Mouse (Mus musculus) spleen, postnatal 4 days (tissue): Measurements from ENCODE around the gene Denr.
A peak's percentile ranks its signal among the peaks of the same experiment; 100 is the strongest.

Experiments
- DNase-seq, 2 experiments: peaks; one replicate each; pipeline ENCODE4 v3.0.0; 2022; ENCODE audit warnings: low spot score in 2 of 2

The Denr gene

DNA sequence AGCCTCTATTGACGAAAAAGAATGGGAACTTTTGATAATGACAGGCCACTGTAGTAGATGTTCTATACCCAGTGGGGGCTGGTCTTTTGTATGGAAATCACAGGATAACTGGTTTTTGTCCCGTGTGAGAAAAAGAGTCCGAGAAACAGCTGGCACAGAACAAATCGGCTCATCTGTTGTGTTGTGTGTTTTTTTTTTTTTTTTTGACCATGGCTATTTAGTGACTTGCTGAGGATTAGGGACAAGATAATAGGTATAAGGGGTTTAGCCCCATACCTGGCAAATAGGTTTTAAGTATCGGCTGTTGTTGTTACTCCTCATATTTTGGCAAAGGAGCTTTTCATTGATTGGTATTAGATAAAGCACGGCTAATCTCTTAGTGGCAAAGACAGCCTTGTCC is 65.5 kb downstream of the Denr start:
- DNase-seq, result no peak

DNA sequence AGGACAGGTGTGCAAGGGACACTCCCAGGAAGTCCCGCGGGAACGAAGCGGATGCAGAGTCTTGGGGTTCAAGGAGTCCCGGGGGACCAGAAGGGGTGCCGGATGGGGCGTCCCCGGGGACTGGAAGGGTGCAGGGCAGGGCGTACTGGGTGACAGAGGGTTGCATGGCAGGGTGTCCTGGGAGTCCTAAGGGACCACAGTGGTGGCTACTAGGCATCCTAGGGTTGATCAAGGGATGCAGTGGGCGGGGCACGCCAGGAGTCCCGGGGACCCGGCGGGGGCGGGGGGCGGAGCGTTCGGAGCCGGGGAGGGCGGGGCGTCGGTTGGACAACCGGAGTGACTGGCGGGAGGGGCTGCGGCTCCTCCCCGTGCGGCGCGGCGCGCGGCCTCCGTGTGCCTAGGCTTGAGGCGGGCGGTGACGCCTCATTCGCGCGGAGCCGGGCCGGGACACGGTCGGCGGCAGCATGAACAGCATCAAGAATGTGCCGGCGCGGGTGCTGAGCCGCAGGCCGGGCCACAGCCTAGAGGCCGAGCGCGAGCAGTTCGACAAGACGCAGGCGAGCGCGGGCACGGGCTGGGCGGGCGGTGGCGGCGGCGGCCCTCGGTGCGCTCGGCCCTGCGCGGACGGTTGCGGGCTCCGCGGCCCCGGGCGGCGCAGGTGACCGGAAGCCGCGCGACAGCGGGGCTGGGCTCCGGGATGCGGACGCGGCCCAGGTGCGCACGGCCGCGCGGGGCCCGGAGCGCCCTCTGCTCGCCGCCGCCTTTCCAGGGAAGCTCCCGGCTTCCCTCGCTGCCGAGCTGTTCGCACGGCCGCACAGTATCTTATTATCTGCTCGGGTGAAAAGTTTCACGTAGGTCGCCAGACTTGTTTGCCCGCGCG is 66.6 kb downstream of the Denr start, which contains the start of gene Hip1r:
Gene Hip1r, plus strand, starts transcription at position 330 of the 880 bp plus-strand sequence.
- peak; percentile 85 to 92 for DNase-seq

DNA sequence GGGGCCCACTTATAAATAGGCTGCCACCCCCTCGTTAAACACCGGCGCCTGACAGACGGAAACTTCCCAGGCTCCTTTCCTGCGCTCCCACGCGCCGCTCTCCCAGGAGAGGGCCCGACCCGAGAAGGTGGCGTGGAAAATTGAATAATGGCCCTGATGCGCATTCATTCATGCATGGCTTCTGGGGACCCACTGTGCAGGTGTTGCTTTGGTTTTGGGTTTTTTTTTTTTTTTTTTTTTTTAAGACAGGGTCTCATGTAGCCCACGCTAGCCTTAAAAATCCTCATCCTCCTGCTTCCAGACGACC is 67.2 kb downstream of the Denr start:
- no peak for DNase-seq

DNA sequence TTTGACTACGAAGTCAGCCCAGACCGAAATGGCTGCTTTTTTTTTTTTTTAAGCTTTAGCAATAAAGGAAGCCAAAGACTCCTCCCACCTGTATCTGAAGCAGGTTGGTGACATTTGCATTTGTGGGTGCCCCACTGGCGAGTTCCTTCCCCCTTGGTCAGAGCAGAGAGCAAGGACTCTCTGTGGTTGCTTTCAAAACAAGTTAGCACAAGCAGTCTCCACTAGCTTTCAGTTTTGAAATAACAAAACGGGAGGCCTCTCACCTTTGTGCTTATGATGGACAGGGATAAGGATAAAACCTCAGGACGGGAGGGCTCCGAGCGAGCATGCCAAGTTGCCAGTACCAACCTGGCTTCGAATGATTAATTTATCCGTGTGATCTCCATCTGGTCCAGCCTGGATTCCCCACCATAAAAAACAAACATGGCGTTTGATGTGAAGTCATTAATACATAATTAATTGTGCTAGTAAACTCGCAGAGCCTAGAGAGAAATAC is 67.7 kb downstream of the Denr start:
- DNase-seq, result peak; percentile 55 to 73

DNA sequence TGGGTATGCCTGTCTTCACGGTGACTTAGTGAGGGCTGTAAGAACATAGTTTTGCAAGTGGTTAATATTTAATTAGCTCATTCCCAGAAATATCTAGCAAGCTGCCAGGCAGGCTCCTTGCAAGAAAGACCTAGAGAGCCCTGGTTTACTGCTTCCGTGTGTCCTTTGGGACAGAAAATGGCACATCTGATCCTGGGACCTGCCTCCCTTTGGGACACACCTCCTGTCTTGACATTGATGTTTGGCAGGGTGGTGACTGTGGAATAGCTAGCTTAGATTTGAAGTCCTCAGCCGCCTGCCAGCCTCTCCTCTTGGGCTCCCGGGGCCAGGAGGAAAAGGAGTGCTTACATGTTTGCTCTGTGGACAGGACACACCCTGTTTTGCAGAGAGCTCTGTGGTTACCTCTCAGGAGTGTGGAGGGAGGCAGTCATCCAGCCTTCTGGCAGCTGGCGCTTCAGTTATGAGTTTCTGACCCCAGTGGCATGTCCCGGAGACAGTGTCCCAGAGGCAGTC is 68.7 kb downstream of the Denr start:
- DNase-seq, result peak in 1 of 2 experiments; percentile 66

DNA sequence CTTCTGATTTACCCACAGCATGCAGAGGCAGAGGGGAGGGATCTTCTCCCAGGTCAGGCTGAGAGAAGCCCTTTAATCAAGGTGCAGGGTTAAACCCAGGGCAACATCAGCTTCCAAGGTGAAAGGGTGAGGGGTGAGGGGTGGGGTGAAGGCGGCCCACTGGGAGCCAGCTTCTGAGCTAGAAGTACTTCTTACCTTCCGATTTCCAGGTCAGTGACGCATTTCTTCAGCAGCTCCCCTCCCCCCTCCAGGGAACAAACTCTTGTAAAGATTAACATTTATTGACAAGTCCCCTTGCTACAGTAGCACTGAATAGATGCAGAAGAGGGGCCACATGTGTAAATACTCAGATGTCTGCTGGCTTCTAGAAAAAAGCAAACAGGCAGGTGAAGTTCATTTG is 70.3 kb downstream of the Denr start:
- peak in 1 of 2 experiments; percentile 47 for DNase-seq

DNA sequence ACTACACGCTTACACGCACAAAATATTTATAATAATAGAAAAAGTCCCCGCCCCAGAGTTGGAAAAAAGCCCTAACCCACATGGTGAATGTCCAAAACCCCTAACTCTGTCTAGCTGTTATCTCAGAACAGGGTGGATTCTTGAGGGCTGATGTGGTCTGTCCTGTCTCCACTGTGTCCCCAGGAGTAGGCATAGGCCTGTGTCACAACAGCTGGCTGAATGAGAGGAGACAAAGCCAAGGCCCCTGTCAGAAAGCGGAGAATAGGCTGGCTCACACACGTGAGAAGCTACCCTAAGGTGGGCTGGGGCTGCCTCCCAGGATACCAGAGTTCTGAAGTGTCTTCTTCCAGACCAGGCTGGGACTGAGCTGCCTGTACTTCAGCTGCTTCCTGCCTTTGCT is 71.2 kb downstream of the Denr start:
- DNase-seq, result peak in 1 of 2 experiments; percentile 57
